Mouse (Mus musculus): ENCODE results near the gene Plekhm2. TPM values are rescaled to one million over a fixed set of nuclear protein-coding genes. Genes with fewer than 3 reads are reported as not detected.

Plekhm2 gene
- total and polyA plus RNA-seq, 3 experiments, result 12.4 to 28.2 (median 13.7) TPM

- in situ Hi-C loops (cut with MboI; ENCODE audit: low pct_ligation_motif_present, low pct_unique_long_range_greater_than_20kb, low sequenced_read_pairs), result no loop called here
- DNase-seq (ENCODE audit: extremely low read depth), result no peak
- no peak overlapping the region for H3K4me3 ChIP-seq (replicated peaks in 1 of 3; ENCODE audit: low read depth in 2 of 3, low read length in 2 of 3, poor library complexity in 1 of 3)
- no peak for TF ChIP-seq RAD21 (IDR thresholded peaks at IDR 0.05; ENCODE audit: low read depth, low read length)
- no peak for TF ChIP-seq TCF12 (IDR thresholded peaks at IDR 0.05; ENCODE audit: low read depth, low read length)
- no peak for TF ChIP-seq UBTF (IDR thresholded peaks at IDR 0.05; ENCODE audit: low read depth, low read length)
- no peak for TF ChIP-seq ZMIZ1 (IDR thresholded peaks at IDR 0.05; ENCODE audit: low read depth, low read length)
- TF ChIP-seq MEF2A (IDR thresholded peaks at IDR 0.05; ENCODE audit: borderline replicate concordance, low read depth, low read length), result no peak
- TF ChIP-seq SIN3A (IDR thresholded peaks at IDR 0.05; ENCODE audit: low read length), result no peak
- no peak for TF ChIP-seq JUN (IDR thresholded peaks at IDR 0.05; ENCODE audit: insufficient read depth, low read depth, low read length)
- no peak for TF ChIP-seq TBP (conservative IDR thresholded peaks at IDR 0.05; ENCODE audit: low read depth, low read length)
- no peak for TF ChIP-seq IRF4 (IDR thresholded peaks at IDR 0.05; ENCODE audit: low read depth, low read length)
- no peak for TF ChIP-seq KAT2A (IDR thresholded peaks at IDR 0.05; ENCODE audit: insufficient replicate concordance, low read length)
- no peak for TF ChIP-seq MAFK (IDR thresholded peaks at IDR 0.05; ENCODE audit: insufficient replicate concordance, low read length)
- no peak for TF ChIP-seq JUND (conservative IDR thresholded peaks at IDR 0.05; ENCODE audit: low read depth, low read length)
- H3K4me2 ChIP-seq (ENCODE audit: insufficient read depth, low read depth, poor library complexity, severe bottlenecking), result no peak overlapping the region
- no peak overlapping the region for H3K27ac ChIP-seq (ENCODE audit: insufficient read depth, low read depth)
- no peaks in the 10 kb centered on the region for H3K27me3 ChIP-seq (replicated peaks)
- H3K79me2 ChIP-seq (replicated peaks; ENCODE audit: control insufficient read depth, extremely low read depth, insufficient read depth, poor library complexity, severe bottlenecking), result no peaks in the 10 kb centered on the region
- dilution Hi-C loops (cut with MboI; ENCODE audit: extremely low pct_ligation_motif_present, extremely low pct_unique_long_range_greater_than_20kb, low sequenced_read_pairs), result no loop called here
- H3K9me3 ChIP-seq (replicated peaks; ENCODE audit: low read length), result peaks cover 4% of the 10 kb centered on the region
- H3K36me3 ChIP-seq (replicated peaks in 1 of 2; ENCODE audit: control insufficient read depth in 1 of 2, insufficient read depth in 1 of 2, low read length in 1 of 2), result no peaks in the 10 kb centered on the region
- no peak overlapping the region for H3K9ac ChIP-seq (ENCODE audit: insufficient read depth, low read depth)
- H3K4me1 ChIP-seq (ENCODE audit: control insufficient read depth in 1 of 2, insufficient read depth in 2 of 2), result peaks cover 7 to 14% of the 10 kb centered on the region in 2 experiments
These were observed 67.9 kb downstream of the Plekhm2 start for GRCm38 (mm10) chr4:141596700-141597328.

DNA sequence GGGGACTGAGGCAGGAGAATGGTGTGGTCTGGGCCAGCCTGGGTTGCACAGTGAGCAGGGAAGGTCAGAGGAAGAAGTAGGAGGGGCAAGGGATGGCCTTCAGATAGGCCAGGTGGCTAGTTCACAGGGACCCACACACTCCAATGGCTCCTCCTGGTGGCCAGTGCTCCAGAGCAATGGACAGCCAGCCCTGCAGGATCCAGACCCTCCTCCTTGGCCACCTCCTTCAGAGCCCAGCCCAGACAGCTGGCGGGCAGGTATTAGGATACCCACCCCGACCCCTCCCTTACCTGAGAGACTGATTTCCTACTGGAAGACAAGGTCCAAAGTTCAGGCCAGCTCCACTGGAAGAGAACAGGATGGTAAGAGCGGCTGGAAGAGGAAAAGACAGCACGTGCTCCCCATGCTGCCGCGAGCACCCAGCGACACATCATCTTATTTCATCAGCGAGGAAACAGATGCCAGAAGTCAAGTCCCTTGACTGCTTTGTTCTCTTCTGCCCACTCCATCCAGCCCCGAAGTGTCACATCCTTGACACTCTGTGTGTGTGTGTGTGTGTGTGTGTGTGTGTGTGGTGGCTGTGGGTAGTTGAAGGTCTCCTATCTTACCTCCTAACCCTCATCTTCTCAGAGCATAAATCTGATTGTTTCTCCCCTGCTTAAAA lies 69.0 kb downstream of the Plekhm2 start:
- Histone ChIP-seq H3K79me2 (replicated peaks; ENCODE audit: control insufficient read depth, extremely low read depth, insufficient read depth, poor library complexity, severe bottlenecking) (no peaks in the 10 kb centered on the region), H3K9me3 (replicated peaks; ENCODE audit: low read length) (peaks cover 4% of the 10 kb centered on the region), H3K27ac (ENCODE audit: insufficient read depth, low read depth) (no peak overlapping the region), H3K27me3 (replicated peaks) (no peaks in the 10 kb centered on the region), H3K9ac (ENCODE audit: insufficient read depth, low read depth) (no peak overlapping the region), H3K36me3 (replicated peaks in 1 of 2; ENCODE audit: control insufficient read depth in 1 of 2, insufficient read depth in 1 of 2, low read length in 1 of 2) (no peaks in the 10 kb centered on the region), H3K4me3 (replicated peaks in 1 of 3; ENCODE audit: low read depth in 2 of 3, low read length in 2 of 3, poor library complexity in 1 of 3) (no peak overlapping the region), H3K4me1 (ENCODE audit: control insufficient read depth in 1 of 2, insufficient read depth in 2 of 2) (peaks cover 4% of the 10 kb centered on the region in 2 experiments; a peak in 3 of 4 replicates), H3K4me2 (ENCODE audit: insufficient read depth, low read depth, poor library complexity, severe bottlenecking) (no peak overlapping the region)
- dilution Hi-C loops (cut with MboI; ENCODE audit: extremely low pct_ligation_motif_present, extremely low pct_unique_long_range_greater_than_20kb, low sequenced_read_pairs) (no loop called here), in situ Hi-C loops (cut with MboI; ENCODE audit: low pct_ligation_motif_present, low pct_unique_long_range_greater_than_20kb, low sequenced_read_pairs) (no loop called here)
- TF ChIP-seq USF2 (conservative IDR thresholded peaks at IDR 0.05; ENCODE audit: low read depth, low read length), result no peak
- peak; percentile 29 for TF ChIP-seq RAD21 (IDR thresholded peaks at IDR 0.05; ENCODE audit: low read depth, low read length)
- no peak for TF ChIP-seq BHLHE40 (IDR thresholded peaks at IDR 0.05; ENCODE audit: low read depth, low read length)
- no peak for TF ChIP-seq POLR2AphosphoS2 (IDR thresholded peaks at IDR 0.05; ENCODE audit: low read depth, low read length)
- no peak for TF ChIP-seq IRF4 (IDR thresholded peaks at IDR 0.05; ENCODE audit: low read depth, low read length)
- no peak for TF ChIP-seq GABPA (IDR thresholded peaks at IDR 0.05; ENCODE audit: insufficient replicate concordance, low read depth, low read length)
- TF ChIP-seq MEF2A (IDR thresholded peaks at IDR 0.05; ENCODE audit: borderline replicate concordance, low read depth, low read length), result no peak
- no peak for TF ChIP-seq ZKSCAN1 (IDR thresholded peaks at IDR 0.05; ENCODE audit: borderline replicate concordance, low read depth, low read length)
- TF ChIP-seq MAX (IDR thresholded peaks at IDR 0.05; ENCODE audit: low read length), result no peak
- no peak for TF ChIP-seq MAZ (IDR thresholded peaks at IDR 0.05; ENCODE audit: low read depth, low read length)
- TF ChIP-seq UBTF (IDR thresholded peaks at IDR 0.05; ENCODE audit: low read depth, low read length), result no peak
- no peak for TF ChIP-seq ZMIZ1 (IDR thresholded peaks at IDR 0.05; ENCODE audit: low read depth, low read length)
- TF ChIP-seq MYC (IDR thresholded peaks at IDR 0.05; ENCODE audit: low read depth, low read length), result no peak
- TF ChIP-seq EP300 (IDR thresholded peaks at IDR 0.05; ENCODE audit: low read length), result no peak
- no peak for TF ChIP-seq PAX5 (IDR thresholded peaks at IDR 0.05; ENCODE audit: low read length)
- no peak for TF ChIP-seq HCFC1 (IDR thresholded peaks at IDR 0.05; ENCODE audit: low read depth, low read length)
- no peak for TF ChIP-seq NELFE (IDR thresholded peaks at IDR 0.05; ENCODE audit: low read depth, low read length)
- no peak for TF ChIP-seq ZC3H11A (IDR thresholded peaks at IDR 0.05; ENCODE audit: low read depth, low read length)
- TF ChIP-seq JUN (IDR thresholded peaks at IDR 0.05; ENCODE audit: insufficient read depth, low read depth, low read length), result no peak
- peak in 1 of 2 experiments; percentile 51; a peak in 2 of 4 replicates for TF ChIP-seq CTCF (conservative IDR thresholded peaks at IDR 0.05 in 1 of 2, IDR thresholded peaks at IDR 0.05 in 1 of 2; ENCODE audit: low read depth in 2 of 2, low read length in 2 of 2)
- TF ChIP-seq SMC3 (IDR thresholded peaks at IDR 0.05; ENCODE audit: low read depth, low read length), result peak; percentile 48
- no peak for TF ChIP-seq POLR2A (IDR thresholded peaks at IDR 0.05; ENCODE audit: low read depth, low read length)
- TF ChIP-seq ELF1 (IDR thresholded peaks at IDR 0.05; ENCODE audit: low read depth, low read length), result no peak
- DNase-seq (ENCODE audit: extremely low read depth), result no peak
